Mouse (Mus musculus) CH12.LX (cell line): ENCODE results near the gene Aldh1a2. TPM values are rescaled to one million over a fixed set of nuclear protein-coding genes. Genes with fewer than 3 reads are reported as not detected.

Experiments
- DNase-seq: peaks from one replicate; pipeline ENCODE4 v3.0.0-alpha.2; 2013; ENCODE audit errors: extremely low read depth
- H3K27ac ChIP-seq: 2 replicates; pipeline ENCODE4 v1.5.1; 2012; ENCODE audit warnings: low read depth, mild to moderate bottlenecking, control low read depth, moderate library complexity; ENCODE audit not compliant: insufficient read depth
- H3K27me3 ChIP-seq: replicated peaks from 2 replicates; pipeline ENCODE3; 2012; ENCODE audit warnings: inconsistent platforms
- H3K36me3 ChIP-seq, 2 experiments: replicated peaks in 1 of 2; 2 replicates each; pipeline versions ENCODE3 to v1.6.1; 2012; ENCODE audit warnings: inconsistent platforms in 1 of 2, low read length in 1 of 2, mild to moderate bottlenecking in 1 of 2, mixed read lengths in 1 of 2, moderate library complexity in 1 of 2; ENCODE audit not compliant: control insufficient read depth in 1 of 2, insufficient read depth in 1 of 2
- H3K4me1 ChIP-seq, 2 experiments: 2 replicates each; pipeline ENCODE4 v1.6.1; 2012; ENCODE audit warnings: inconsistent platforms in 1 of 2, moderate library complexity in 1 of 2; ENCODE audit not compliant: insufficient read depth in 2 of 2, control insufficient read depth in 1 of 2
- H3K4me2 ChIP-seq: 2 replicates; pipeline ENCODE4 v1.6.1; 2012; ENCODE audit warnings: low read depth, mild to moderate bottlenecking, control low read depth; ENCODE audit not compliant: poor library complexity, insufficient read depth, severe bottlenecking
- H3K4me3 ChIP-seq, 3 experiments: fragments of 150-350 bp in 1 of 3; sonication (generic) in 1 of 3; replicated peaks in 1 of 3; 2 replicates each; pipeline versions ENCODE3 to v1.5.1; 2011 to 2012; ENCODE audit warnings: low read depth in 2 of 3, low read length in 2 of 3, mild to moderate bottlenecking in 2 of 3, moderate library complexity in 2 of 3, control low read depth in 1 of 3, improper control_type of control experiment in 1 of 3, inconsistent platforms in 1 of 3, mixed read lengths in 1 of 3; ENCODE audit not compliant: poor library complexity in 1 of 3
- H3K79me2 ChIP-seq: replicated peaks from 2 replicates; pipeline ENCODE4 v1.6.1; 2012; ENCODE audit warnings: mild to moderate bottlenecking, moderate library complexity; ENCODE audit not compliant: control insufficient read depth, poor library complexity, insufficient read depth, severe bottlenecking; ENCODE audit errors: extremely low read depth
- H3K9ac ChIP-seq: 2 replicates; pipeline ENCODE4 v1.6.1; 2012; ENCODE audit warnings: low read depth, mild to moderate bottlenecking, control low read depth, moderate library complexity; ENCODE audit not compliant: insufficient read depth
- H3K9me3 ChIP-seq: replicated peaks from 2 replicates; pipeline ENCODE3; 2012; ENCODE audit warnings: low read length, inconsistent platforms, mixed read lengths
- CHD1 ChIP-seq: IDR thresholded peaks from 2 replicates; pipeline ENCODE4 v1.6.1; 2012; ENCODE audit warnings: low read depth, low read length, improper control_type of control experiment, inconsistent platforms
- CTCF ChIP-seq, 2 experiments: IDR thresholded peaks in 1 of 2; conservative IDR thresholded peaks in 1 of 2; 2 replicates each; pipeline ENCODE4 v1.5.1; 2011 to 2012; ENCODE audit warnings: low read depth in 2 of 2, low read length in 2 of 2, improper control_type of control experiment in 1 of 2, inconsistent platforms in 1 of 2, mild to moderate bottlenecking in 1 of 2, moderate library complexity in 1 of 2
- ELF1 ChIP-seq: IDR thresholded peaks from 2 replicates; pipeline ENCODE4 v1.6.1; 2014; ENCODE audit warnings: low read depth, mild to moderate bottlenecking, inconsistent platforms, low read length, improper control_type of control experiment
- GABPA ChIP-seq: IDR thresholded peaks from 2 replicates; pipeline ENCODE4 v1.6.1; 2012; ENCODE audit warnings: low read depth, low read length, improper control_type of control experiment, inconsistent platforms; ENCODE audit not compliant: insufficient replicate concordance
- MAX ChIP-seq: IDR thresholded peaks from 2 replicates; pipeline ENCODE4 v1.6.1; 2011; ENCODE audit warnings: low read length, improper control_type of control experiment
- MEF2A ChIP-seq: IDR thresholded peaks from 2 replicates; pipeline ENCODE4 v1.6.1; 2014; ENCODE audit warnings: low read depth, mild to moderate bottlenecking, inconsistent platforms, low read length, improper control_type of control experiment, borderline replicate concordance
- NELFE ChIP-seq: IDR thresholded peaks from 2 replicates; pipeline ENCODE4 v1.6.1; 2011; ENCODE audit warnings: low read depth, low read length, improper control_type of control experiment
- PAX5 ChIP-seq: IDR thresholded peaks from 2 replicates; pipeline ENCODE4 v1.6.1; 2012; ENCODE audit warnings: low read length, inconsistent platforms, mixed read lengths
- RAD21 ChIP-seq: IDR thresholded peaks from 2 replicates; pipeline ENCODE4 v1.6.1; 2011; ENCODE audit warnings: low read depth, mild to moderate bottlenecking, low read length, improper control_type of control experiment, moderate library complexity
- SIN3A ChIP-seq: IDR thresholded peaks from 2 replicates; pipeline ENCODE4 v1.6.1; 2012; ENCODE audit warnings: low read length, improper control_type of control experiment, inconsistent platforms
- UBTF ChIP-seq: IDR thresholded peaks from 2 replicates; pipeline ENCODE4 v1.6.1; 2012; ENCODE audit warnings: low read depth, mild to moderate bottlenecking, inconsistent platforms, low read length, improper control_type of control experiment, moderate library complexity
- USF2 ChIP-seq: conservative IDR thresholded peaks from 2 replicates; pipeline ENCODE4 v1.6.1; 2011; ENCODE audit warnings: low read depth, low read length, improper control_type of control experiment
- ZC3H11A ChIP-seq: IDR thresholded peaks from 2 replicates; pipeline ENCODE4 v1.6.1; 2012; ENCODE audit warnings: low read depth, mild to moderate bottlenecking, inconsistent platforms, low read length, improper control_type of control experiment
- ZMIZ1 ChIP-seq: IDR thresholded peaks from 2 replicates; pipeline ENCODE4 v1.6.1; 2012; ENCODE audit warnings: low read depth, mild to moderate bottlenecking, inconsistent platforms, low read length, improper control_type of control experiment
- dilution Hi-C: fragments of 300-500 bp; cut with MboI; formaldehyde crosslinking; loops from 2 replicates; pipeline ENCODE4 v1.14.3; 2020; ENCODE audit warnings: low sequenced_read_pairs; ENCODE audit not compliant: extremely low pct_unique_long_range_greater_than_20kb, extremely low pct_ligation_motif_present
- in situ Hi-C: fragments of 300-500 bp; cut with MboI; formaldehyde crosslinking; loops from 3 replicates; pipeline ENCODE4 v1.14.3; 2019; ENCODE audit warnings: low sequenced_read_pairs, low pct_ligation_motif_present, low pct_unique_long_range_greater_than_20kb, mixed read lengths
- polyA plus RNA-seq: library from polyadenylated mRNA; unstranded; fragments of >175 nt; gene quantifications from 2 replicates; pipeline ENCODE4 v1.2.1, GENCODE M21; 2012; ENCODE audit warnings: low read depth; ENCODE audit not compliant: insufficient read length
- total RNA-seq, 2 experiments: library from RNA; depleted of rRNA; stranded (reverse); fragments of 300-350 nt in 1 of 2; fragments of >200 nt in 1 of 2; gene quantifications; 2 replicates each; pipeline ENCODE4 v1.2.3; 2012 to 2014

Aldh1a2 gene
- total and polyA plus RNA-seq, 3 experiments = 0.77 to 11.9 (median 1.4) TPM

- dilution Hi-C loops (no loop called here), in situ Hi-C loops (no loop called here)
- no peaks in the 10 kb centered on the region for H3K36me3 ChIP-seq
- TF ChIP-seq MAX (no peak), ZC3H11A (no peak), RAD21 (no peak), NELFE (no peak), SIN3A (no peak), UBTF (no peak), USF2 (no peak), MEF2A (no peak), PAX5 (no peak), GABPA (no peak), CHD1 (no peak), ZMIZ1 (no peak)
- TF ChIP-seq, all 38 proteins: peak for 0
- peaks cover 0 to 12% of the 10 kb centered on the region in 2 experiments; a peak in 2 of 4 replicates for H3K4me1 ChIP-seq
- no peak overlapping the region for H3K9ac ChIP-seq
- no peaks in the 10 kb centered on the region for H3K27me3 ChIP-seq
- H3K79me2 ChIP-seq = no peaks in the 10 kb centered on the region
- H3K9me3 ChIP-seq = no peaks in the 10 kb centered on the region
- H3K27ac ChIP-seq = no peak overlapping the region
- no peak overlapping the region for H3K4me3 ChIP-seq
- no peak for DNase-seq
- no peak overlapping the region for H3K4me2 ChIP-seq
Measured at GRCm38 (mm10) chr9:71175686-71176085, 39.9 kb upstream of the Aldh1a2 start.

- H3K27me3 ChIP-seq = no peaks in the 10 kb centered on the region
- H3K4me1 ChIP-seq = peaks cover 0 to 12% of the 10 kb centered on the region in 2 experiments; a peak in 2 of 4 replicates
- H3K9ac ChIP-seq = no peak overlapping the region
- no peak overlapping the region for H3K4me2 ChIP-seq
- no peak overlapping the region for H3K4me3 ChIP-seq
- H3K9me3 ChIP-seq = no peaks in the 10 kb centered on the region
- dilution Hi-C loops = no loop called here
- no peaks in the 10 kb centered on the region for H3K36me3 ChIP-seq
- H3K27ac ChIP-seq = no peak overlapping the region
- in situ Hi-C loops = no loop called here
- no peak for TF ChIP-seq ELF1
- TF ChIP-seq CTCF (conservative IDR thresholded peaks at IDR 0.05 in 1 of 2, IDR thresholded peaks at IDR 0.05 in 1 of 2; ENCODE audit: low read depth in 2 of 2, low read length in 2 of 2) = no peak
- DNase-seq = no peak
- no peaks in the 10 kb centered on the region for H3K79me2 ChIP-seq
Measured at GRCm38 (mm10) chr9:71179276-71179896, 36.2 kb upstream of the Aldh1a2 start.
